Mouse (Mus musculus) stomach, embryonic 14.5 days (tissue): ENCODE data around the gene Rab5if. TPM values are rescaled to one million over a fixed set of nuclear protein-coding genes. Genes with fewer than 3 reads are reported as not detected.

Source experiments
- ATAC-seq: fragments of 200-750 bp; cut with Nextera tagmentation; 2 replicates; pipeline ENCODE4 v1.8.0; 2017; ENCODE audit warnings: low read depth, moderate TSS enrichment; ENCODE audit not compliant: insufficient number of reproducible peaks, insufficient read depth, low FRiP score
- H3K27ac ChIP-seq: fragments of 300-500 bp; sonication (generic); 2 replicates; pipeline ENCODE4 v1.5.1; 2014; ENCODE audit warnings: mild to moderate bottlenecking, low read length, moderate library complexity, mixed read lengths
- H3K27me3 ChIP-seq: fragments of 300-500 bp; sonication (generic); 2 replicates; pipeline ENCODE4 v1.6.1; 2014; ENCODE audit warnings: low read length, control low read depth, mixed read lengths; ENCODE audit not compliant: control insufficient read depth, insufficient read depth
- H3K36me3 ChIP-seq: fragments of 300-500 bp; sonication (generic); 2 replicates; pipeline ENCODE4 v1.6.1; 2014; ENCODE audit warnings: mild to moderate bottlenecking, control low read depth, low read length, moderate library complexity, mixed read lengths; ENCODE audit not compliant: control insufficient read depth, insufficient read depth
- H3K4me1 ChIP-seq: fragments of 300-500 bp; sonication (generic); 2 replicates; pipeline ENCODE4 v1.6.1; 2014; ENCODE audit warnings: low read length, control low read depth, mixed read lengths; ENCODE audit not compliant: control insufficient read depth, insufficient read depth
- H3K4me2 ChIP-seq: fragments of 300-500 bp; sonication (generic); replicated peaks from 2 replicates; pipeline ENCODE4 v1.6.1; 2014; ENCODE audit warnings: low read depth, low read length, control low read depth
- H3K4me3 ChIP-seq: fragments of 300-500 bp; sonication (generic); 2 replicates; pipeline ENCODE4 v1.5.1; 2014; ENCODE audit warnings: low read depth, low read length, control low read depth
- H3K9ac ChIP-seq: fragments of 300-500 bp; sonication (generic); replicated peaks from 2 replicates; pipeline ENCODE4 v1.6.1; 2014; ENCODE audit warnings: low read depth, mild to moderate bottlenecking, control low read depth, low read length, moderate library complexity, mixed read lengths
- H3K9me3 ChIP-seq: fragments of 300-500 bp; sonication (generic); 2 replicates; pipeline ENCODE4 v1.6.1; 2016; ENCODE audit warnings: low read depth, low read length, control low read depth; ENCODE audit not compliant: control insufficient read depth
- WGBS: fragments of 180-500 bp; shearing (Covaris S2); extraction: QIAGEN DNeasy Blood & Tissue Kit; methylation state at CpG from one replicate; pipeline ENCODE4 v1.1.7; 2014; 5-methylcytosine and 5-hydroxymethylcytosine counted together
- polyA plus RNA-seq: library from polyadenylated mRNA; unstranded; fragments of >200 nt; fragmentation: Nextera tagmentation; extraction: Ambion mirVana; gene quantifications from 2 replicates; pipeline ENCODE4 v1.2.1, GENCODE M21; 2014

Gene Rab5if
- polyA plus RNA-seq, 1 experiment from 2014 or later, result 189 TPM

DNA sequence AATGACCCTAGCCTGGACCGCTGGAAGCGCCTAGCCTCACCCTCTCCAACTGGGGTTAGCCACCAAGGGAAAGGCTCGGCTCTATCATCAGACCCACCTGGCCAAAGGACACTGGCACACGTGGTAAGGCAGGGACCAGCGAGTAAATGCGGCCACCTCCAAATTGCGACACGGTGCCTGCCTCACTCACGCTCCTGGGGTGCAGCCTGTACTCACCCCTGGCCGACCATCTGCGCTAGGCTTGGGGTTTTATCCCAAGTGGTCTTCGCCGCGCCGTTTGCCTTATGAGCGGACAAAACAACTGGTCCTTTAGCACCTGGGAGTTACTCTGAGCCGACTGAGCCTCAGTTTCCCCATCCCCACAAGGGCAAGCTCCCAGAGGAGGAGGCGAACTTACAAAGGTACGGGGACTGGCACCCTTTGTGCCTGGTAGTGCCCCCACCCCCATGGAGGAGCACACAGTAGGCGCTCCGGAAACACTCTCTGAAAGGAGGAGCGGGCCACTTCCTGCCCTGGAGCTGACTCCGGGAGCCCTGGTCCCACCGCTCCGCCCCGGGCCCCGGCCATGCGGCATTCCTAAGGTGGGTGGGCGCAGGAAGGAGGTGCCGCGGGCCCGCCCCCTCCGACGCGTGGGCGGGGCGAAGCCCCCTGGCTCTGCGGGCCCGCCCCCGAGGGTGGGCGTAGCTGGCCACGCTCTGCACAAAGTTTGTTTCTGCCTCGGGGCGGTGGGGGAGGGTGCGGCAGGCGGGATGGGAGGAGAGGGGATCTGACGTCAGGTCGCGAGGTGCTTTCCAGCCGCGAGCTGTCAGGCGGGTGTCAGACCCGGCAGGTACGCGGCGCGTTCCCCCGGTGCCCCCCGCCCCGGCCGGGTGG, 23.4 kb upstream of the Rab5if start, which contains the start of gene Tgif2:
Gene Tgif2 (plus strand): TSS at position 689 of the 873 bp plus-strand sequence.
- no peaks in the 10 kb centered on the region for H3K27me3 ChIP-seq
- WGBS, result 2% methylated on average over 43 of the region's 61 CpGs
- peak within 1 kb of the TSS; percentile 71 for H3K4me2 ChIP-seq
- H3K36me3 ChIP-seq, result peaks cover 14% of the 10 kb centered on the region; the same call in 1 of the 2 replicates
- ATAC-seq, result peak; percentile 87
- peaks cover 39% of the 10 kb centered on the region for H3K4me1 ChIP-seq
- H3K4me3 ChIP-seq, result peak within 1 kb of the TSS; percentile 92
- H3K9me3 ChIP-seq, result no peaks in the 10 kb centered on the region
- peak within 1 kb of the TSS; percentile 98 for H3K27ac ChIP-seq
- H3K9ac ChIP-seq, result peak within 1 kb of the TSS; percentile 86

DNA sequence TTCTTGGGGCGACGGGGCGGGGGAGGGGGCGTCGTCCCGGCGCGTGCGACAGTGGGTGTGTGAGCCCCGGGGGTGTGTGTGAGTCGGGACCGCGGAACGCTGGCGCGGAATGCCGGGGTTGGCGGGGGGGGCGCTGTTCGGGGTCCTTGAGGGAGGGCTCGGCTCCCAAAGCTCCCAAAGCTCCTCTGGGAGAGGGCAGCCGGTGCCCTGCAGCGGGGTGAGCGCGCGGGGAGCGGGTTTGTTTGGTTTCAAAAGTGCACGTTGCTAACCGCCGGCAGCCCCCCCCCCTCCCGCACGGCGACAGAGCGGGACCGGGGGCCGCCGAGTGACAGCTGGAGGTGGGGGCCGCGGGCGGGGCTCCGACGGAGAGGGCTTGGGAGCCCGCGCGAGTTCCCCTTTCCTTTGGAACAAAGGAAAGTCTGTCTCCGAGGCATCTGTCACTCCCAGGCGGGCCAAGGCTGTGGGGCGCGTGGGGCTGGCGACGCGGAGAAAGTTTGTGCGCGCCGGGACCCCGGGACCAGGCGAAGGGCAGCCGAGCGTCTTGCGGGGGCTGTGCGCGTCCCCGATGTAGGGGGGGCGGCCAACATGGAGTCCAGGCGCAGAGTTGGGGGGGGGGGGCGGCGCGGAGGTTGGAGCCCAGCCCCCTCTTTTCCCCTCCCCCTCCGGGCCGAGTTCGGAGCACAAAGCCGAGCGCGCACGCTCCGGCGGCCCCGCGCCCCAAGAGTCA, 22.5 kb upstream of the Rab5if start:
- H3K27ac ChIP-seq, result peak overlapping the region; percentile 98
- H3K4me1 ChIP-seq, result peaks cover 48% of the 10 kb centered on the region
- peak overlapping the region; percentile 92 for H3K4me3 ChIP-seq
- peaks cover 20% of the 10 kb centered on the region for H3K36me3 ChIP-seq
- peak overlapping the region; percentile 86 for H3K9ac ChIP-seq
- no peaks in the 10 kb centered on the region for H3K9me3 ChIP-seq
- WGBS, result under 1% methylated on average over 66 of the region's 79 CpGs
- H3K4me2 ChIP-seq, result peak overlapping the region; percentile 71
- peak; percentile 28 for ATAC-seq
- H3K27me3 ChIP-seq, result no peaks in the 10 kb centered on the region

DNA sequence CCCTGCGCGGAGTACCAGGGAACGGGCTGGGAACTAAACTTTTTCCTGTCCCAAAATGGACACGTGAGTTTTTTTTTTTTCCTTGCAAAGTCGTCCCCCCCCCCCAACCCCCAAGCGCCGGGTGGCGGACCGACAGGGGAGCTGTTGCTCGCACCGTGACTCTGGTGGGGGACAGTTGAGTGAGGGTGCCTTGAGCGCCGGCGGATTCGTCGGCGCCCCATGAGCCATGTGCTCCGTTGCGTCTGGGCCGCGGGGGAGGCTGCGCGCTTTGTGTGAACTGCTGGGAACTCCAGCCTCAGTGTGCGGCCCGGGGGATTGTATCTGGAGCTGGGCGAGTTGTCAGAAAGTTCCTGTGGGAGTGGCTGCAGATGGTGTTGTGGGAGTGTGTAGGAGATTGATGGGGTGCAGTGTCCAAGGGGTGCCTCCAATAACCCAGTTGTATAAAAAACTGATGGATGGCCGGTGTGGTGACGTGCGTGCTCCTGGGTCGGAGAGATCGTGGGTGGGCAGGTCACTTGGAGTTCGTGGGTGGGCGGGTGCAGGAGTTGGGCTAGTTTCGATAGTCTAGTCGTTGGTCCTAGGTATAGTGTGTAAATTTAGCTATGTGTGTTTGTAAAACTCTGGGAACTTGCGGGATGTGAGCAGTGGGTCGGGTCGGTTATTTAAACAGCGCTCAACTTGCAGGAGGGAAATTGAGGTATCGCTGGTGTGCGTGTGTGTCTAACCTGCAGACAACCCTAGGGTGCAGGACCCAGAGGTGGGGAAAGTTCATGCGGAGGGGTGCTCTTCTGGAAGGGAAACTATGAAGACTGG, 21.7 kb upstream of the Rab5if start:
- WGBS, result under 1% methylated on average over 41 of the region's 42 CpGs
- no peaks in the 10 kb centered on the region for H3K9me3 ChIP-seq
- H3K4me2 ChIP-seq, result peak overlapping the region; percentile 71
- no peaks in the 10 kb centered on the region for H3K27me3 ChIP-seq
- H3K4me1 ChIP-seq, result peaks cover 50% of the 10 kb centered on the region
- peak overlapping the region; percentile 98 for H3K27ac ChIP-seq
- H3K4me3 ChIP-seq, result peak overlapping the region; percentile 92
- peak; percentile 8; the same call in 1 of the 2 replicates for ATAC-seq
- H3K36me3 ChIP-seq, result peaks cover 25% of the 10 kb centered on the region
- peak overlapping the region; percentile 86 for H3K9ac ChIP-seq

DNA sequence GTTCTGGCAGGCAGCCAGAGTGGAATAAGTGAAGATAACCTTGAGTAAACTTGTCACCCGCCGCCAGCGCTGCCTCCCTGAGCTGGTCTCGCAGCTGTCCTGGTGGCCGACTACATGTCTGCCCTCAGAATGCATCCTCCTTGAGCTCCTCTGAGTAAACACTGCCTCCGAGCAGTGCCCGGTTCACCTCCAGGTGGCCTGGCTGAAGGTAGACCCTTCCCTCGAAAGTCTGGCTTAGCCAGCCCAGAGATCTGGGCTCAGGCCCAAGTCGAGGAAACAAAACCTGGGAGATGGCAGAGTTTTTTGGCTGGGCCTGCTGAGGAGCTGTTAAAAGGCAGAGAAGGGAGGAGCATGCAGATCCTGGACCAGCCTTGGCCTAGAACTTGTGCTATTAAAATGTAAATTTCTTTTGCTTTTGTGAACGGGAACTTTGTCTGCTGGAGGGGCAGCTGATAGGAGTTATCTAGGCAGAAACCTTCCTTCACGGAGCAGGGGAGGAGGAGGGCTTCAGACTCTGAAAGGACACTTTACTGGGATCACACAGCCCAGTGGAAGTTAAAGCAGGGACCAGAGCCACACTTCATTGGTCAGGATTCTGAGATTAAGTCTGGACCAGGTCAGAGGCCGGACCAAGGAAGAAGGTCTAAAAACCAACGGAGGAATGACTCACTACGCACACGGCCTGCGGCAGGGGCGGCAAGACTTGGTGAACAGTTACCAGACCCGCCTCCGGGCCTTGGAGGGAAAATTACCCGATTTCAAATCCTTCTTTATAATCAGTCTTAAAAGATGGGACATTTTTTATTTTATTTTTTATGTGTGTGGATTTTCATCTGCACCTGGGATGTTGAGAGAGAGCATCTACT, 20.9 kb upstream of the Rab5if start:
- peaks cover 26% of the 10 kb centered on the region for H3K36me3 ChIP-seq
- 2% methylated on average over 20 of the region's 20 CpGs for WGBS
- ATAC-seq, result peak; percentile 0; the same call in 1 of the 2 replicates
- no peaks in the 10 kb centered on the region for H3K27me3 ChIP-seq
- H3K9ac ChIP-seq, result peak overlapping the region; percentile 86
- peak overlapping the region; percentile 71 for H3K4me2 ChIP-seq
- H3K4me3 ChIP-seq, result peak overlapping the region; percentile 92
- peak overlapping the region; percentile 98 for H3K27ac ChIP-seq
- no peaks in the 10 kb centered on the region for H3K9me3 ChIP-seq
- peaks cover 50% of the 10 kb centered on the region for H3K4me1 ChIP-seq

- Histone ChIP-seq H3K9me3 (no peaks in the 10 kb centered on the region), H3K36me3 (peaks cover 32% of the 10 kb centered on the region), H3K4me2 (peak overlapping the region; percentile 71), H3K27me3 (no peaks in the 10 kb centered on the region), H3K27ac (peak overlapping the region; percentile 98), H3K4me3 (peak overlapping the region; percentile 92), H3K9ac (no peak overlapping the region; the same call in 1 of the 2 replicates), H3K4me1 (peaks cover 52% of the 10 kb centered on the region)
- ATAC-seq, result no peak
- WGBS, result 7% methylated on average over 11 of the region's 11 CpGs
Measured at GRCm38 (mm10) chr2:156842711-156843110, 20.2 kb upstream of the Rab5if start.

GRCm38 (mm10) chr2:156843331-156843730, 19.6 kb upstream of the Rab5if start:
- Histone ChIP-seq H3K27ac (peak overlapping the region; percentile 40; the same call in 1 of the 2 replicates), H3K4me1 (peaks cover 54% of the 10 kb centered on the region), H3K4me2 (peak overlapping the region; percentile 71), H3K4me3 (no peak overlapping the region), H3K9ac (no peak overlapping the region), H3K36me3 (peaks cover 38% of the 10 kb centered on the region), H3K27me3 (no peaks in the 10 kb centered on the region), H3K9me3 (no peaks in the 10 kb centered on the region)
- WGBS, result 62% methylated on average over 10 of the region's 10 CpGs
- ATAC-seq, result no peak

DNA sequence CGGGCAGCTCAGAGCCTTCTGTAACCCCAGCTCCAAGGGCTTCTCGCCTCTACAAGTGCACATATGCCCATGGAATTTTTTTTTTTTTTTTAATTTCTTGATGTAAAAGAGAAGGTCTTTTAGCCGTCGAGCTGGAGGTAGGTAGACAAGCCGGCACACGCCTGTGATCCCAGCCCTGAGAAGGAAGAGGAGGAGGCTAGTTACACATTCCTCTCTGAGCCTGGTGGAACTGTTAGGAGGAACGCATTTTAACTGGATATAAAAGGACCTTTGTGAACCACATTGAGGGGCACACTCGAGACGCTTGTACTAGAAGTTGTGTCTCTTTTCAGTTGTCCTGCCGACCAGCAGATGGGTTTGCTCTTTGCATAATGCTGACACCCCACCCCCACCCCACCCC, 18.2 kb upstream of the Rab5if start:
- peak overlapping the region; percentile 74 for H3K27ac ChIP-seq
- H3K4me2 ChIP-seq, result peak overlapping the region; percentile 0; the same call in 1 of the 2 replicates
- no peak overlapping the region for H3K9ac ChIP-seq
- no peaks in the 10 kb centered on the region for H3K27me3 ChIP-seq
- ATAC-seq, result no peak
- no peaks in the 10 kb centered on the region for H3K9me3 ChIP-seq
- peaks cover 48% of the 10 kb centered on the region for H3K4me1 ChIP-seq
- 44% methylated on average over 10 of the region's 10 CpGs for WGBS
- peaks cover 48% of the 10 kb centered on the region for H3K36me3 ChIP-seq
- no peak overlapping the region for H3K4me3 ChIP-seq
